Mouse (Mus musculus) embryonic facial prominence, embryonic 14.5 days (tissue): ENCODE data around the gene Arl6ip4. TPM values are rescaled to one million over a fixed set of nuclear protein-coding genes. Genes with fewer than 3 reads are reported as not detected.

Source experiments
- ATAC-seq: fragments of 200-750 bp; cut with Nextera tagmentation; 2 replicates; pipeline ENCODE4 v1.8.0; 2017; ENCODE audit warnings: low read depth, moderate number of reproducible peaks, moderate TSS enrichment
- DNase-seq: peaks from one replicate; pipeline ENCODE4 v3.0.0-alpha.2; 2015; ENCODE audit warnings: low spot score
- H3K27ac ChIP-seq: fragments of 300-500 bp; sonication (generic); replicated peaks from 2 replicates; pipeline ENCODE4 v1.5.1; 2014; ENCODE audit warnings: low read depth, mild to moderate bottlenecking, low read length, moderate library complexity
- H3K27me3 ChIP-seq: fragments of 300-500 bp; sonication (generic); replicated peaks from 2 replicates; pipeline ENCODE4 v1.6.1; 2014; ENCODE audit warnings: low read length; ENCODE audit not compliant: control insufficient read depth, insufficient read depth
- H3K36me3 ChIP-seq: fragments of 300-500 bp; sonication (generic); 2 replicates; pipeline ENCODE4 v1.6.1; 2014; ENCODE audit warnings: low read length, mixed read lengths; ENCODE audit not compliant: control insufficient read depth, insufficient read depth
- H3K4me1 ChIP-seq: fragments of 300-500 bp; sonication (generic); 2 replicates; pipeline ENCODE4 v1.6.1; 2014; ENCODE audit warnings: antibody characterized with exemption, low read length; ENCODE audit not compliant: control insufficient read depth, insufficient read depth
- H3K4me2 ChIP-seq: fragments of 300-500 bp; sonication (generic); 2 replicates; pipeline ENCODE4 v1.6.1; 2014; ENCODE audit warnings: low read depth, mild to moderate bottlenecking, low read length, moderate library complexity, mixed read lengths
- H3K4me3 ChIP-seq: fragments of 300-500 bp; sonication (generic); 2 replicates; pipeline ENCODE4 v1.5.1; 2014; ENCODE audit warnings: low read depth, mild to moderate bottlenecking, low read length
- H3K9ac ChIP-seq: fragments of 300-500 bp; sonication (generic); 2 replicates; pipeline ENCODE4 v1.6.1; 2014; ENCODE audit warnings: low read depth, mild to moderate bottlenecking, low read length, moderate library complexity, mixed read lengths
- H3K9me3 ChIP-seq: fragments of 300-500 bp; sonication (generic); 2 replicates; pipeline ENCODE4 v1.6.1; 2016; ENCODE audit warnings: low read length; ENCODE audit not compliant: control insufficient read depth
- whole genome bisulfite sequencing: fragments of 180-500 bp; shearing (Covaris S2); extraction: QIAGEN DNeasy Blood & Tissue Kit; methylation state at CpG from one replicate; pipeline ENCODE4 v1.1.7; 2014; 5-methylcytosine and 5-hydroxymethylcytosine counted together
- polyA plus RNA-seq: library from polyadenylated mRNA; unstranded; fragments of >200 nt; fragmentation: Nextera tagmentation; extraction: Ambion mirVana; gene quantifications from 2 replicates; pipeline ENCODE4 v1.2.1, GENCODE M21; 2014

Arl6ip4 gene
- polyA plus RNA-seq, 1 experiment from 2014 or later, result 76.5 TPM

DNA sequence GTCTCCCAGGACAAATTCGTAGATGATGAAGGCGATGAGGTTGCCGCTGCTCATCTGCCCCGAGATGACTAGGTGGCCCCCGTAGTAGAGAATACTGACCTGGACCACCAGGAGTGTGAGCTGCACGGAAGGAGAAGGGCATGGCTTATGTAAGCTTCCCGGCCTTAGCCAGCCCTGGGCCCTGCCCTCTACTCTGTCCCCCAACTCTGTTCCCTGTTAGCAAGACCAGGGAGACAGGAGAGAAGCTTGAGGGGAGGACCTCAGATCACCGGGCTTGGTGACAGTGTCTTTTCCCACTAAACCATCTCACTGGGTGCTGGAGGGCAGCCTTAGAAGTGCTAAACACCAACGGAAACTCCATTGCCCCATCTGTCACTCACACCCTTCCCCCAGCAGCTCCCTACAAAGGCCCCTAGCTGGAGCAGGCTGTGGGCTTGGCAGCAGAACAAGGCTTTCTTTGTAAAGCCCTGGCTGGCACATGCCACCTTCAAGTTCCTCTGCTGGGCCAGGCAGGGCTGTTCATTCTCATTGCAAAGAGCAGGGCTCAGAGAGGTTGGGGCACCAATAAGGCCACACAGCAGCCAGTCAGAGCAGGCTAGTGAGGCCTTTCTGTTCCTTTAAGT, 37.0 kb upstream of the Arl6ip4 start:
- Histone ChIP-seq H3K4me3 (no peak overlapping the region), H3K4me2 (no peak overlapping the region), H3K9ac (no peak overlapping the region), H3K36me3 (no peaks in the 10 kb centered on the region), H3K27ac (peak overlapping the region; percentile 65; the same call in 1 of the 2 replicates), H3K27me3 (no peaks in the 10 kb centered on the region), H3K9me3 (no peaks in the 10 kb centered on the region), H3K4me1 (peaks cover 5% of the 10 kb centered on the region; the same call in 1 of the 2 replicates)
- 54% methylated on average over 9 of the region's 9 CpGs for WGBS
- ATAC-seq (peak; percentile 62; the same call in 1 of the 2 replicates), DNase-seq (peak; percentile 84)

DNA sequence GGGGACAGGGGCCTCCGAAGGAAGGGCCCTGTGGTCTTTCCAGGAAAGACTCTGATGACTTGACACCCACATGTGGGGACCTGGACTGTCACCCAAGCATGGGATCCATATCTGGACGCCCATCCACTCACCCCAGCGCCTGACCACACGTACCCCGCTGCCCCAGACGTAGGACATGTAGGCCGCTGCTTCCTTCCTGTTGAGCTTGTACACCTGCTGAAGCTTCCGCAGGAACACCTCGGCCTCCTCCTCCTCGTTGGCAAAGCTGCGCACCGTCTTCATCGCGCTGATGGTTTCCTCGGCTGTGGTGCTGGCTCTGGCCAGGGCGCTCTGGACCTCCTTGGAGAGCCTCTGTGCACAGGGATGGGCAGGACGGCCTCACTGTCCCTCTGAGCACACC, 36.0 kb upstream of the Arl6ip4 start:
- WGBS, result 90% methylated on average over 15 of the region's 17 CpGs

DNA sequence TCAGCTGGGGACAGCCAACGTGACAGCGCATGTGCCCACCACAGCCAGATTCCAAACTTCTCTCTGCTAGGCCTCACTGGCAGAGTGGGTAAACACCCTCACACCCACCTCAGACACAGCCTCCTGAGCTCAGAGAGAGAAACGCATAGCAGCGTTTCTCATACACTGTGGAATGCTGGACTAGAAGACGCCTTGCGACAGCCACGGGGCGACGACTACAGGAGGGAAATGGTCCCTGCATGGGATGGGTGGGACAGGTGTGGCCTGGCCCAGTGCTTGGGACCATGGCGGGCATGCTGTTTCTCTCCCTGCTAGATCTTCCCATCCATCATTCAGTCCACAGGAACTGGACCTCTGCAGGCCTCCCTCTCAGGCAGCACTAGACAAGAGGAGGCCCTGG, 33.4 kb upstream of the Arl6ip4 start:
- no peak overlapping the region for H3K9ac ChIP-seq
- no peak overlapping the region for H3K4me2 ChIP-seq
- no peak for ATAC-seq
- no peak overlapping the region for H3K4me3 ChIP-seq
- no peaks in the 10 kb centered on the region for H3K27me3 ChIP-seq
- no peaks in the 10 kb centered on the region for H3K36me3 ChIP-seq
- DNase-seq, result no peak
- no peak overlapping the region for H3K27ac ChIP-seq
- no peaks in the 10 kb centered on the region for H3K9me3 ChIP-seq
- WGBS, result 71% methylated on average over 10 of the region's 10 CpGs
- peaks cover 5% of the 10 kb centered on the region; the same call in 1 of the 2 replicates for H3K4me1 ChIP-seq

More for the DNA sequence above, 36.0 kb upstream of the Arl6ip4 start:
- no peak overlapping the region for H3K4me3 ChIP-seq
- no peaks in the 10 kb centered on the region for H3K36me3 ChIP-seq
- H3K4me2 ChIP-seq, result no peak overlapping the region
- DNase-seq, result no peak
- no peak for ATAC-seq
- no peak overlapping the region for H3K9ac ChIP-seq
- H3K9me3 ChIP-seq, result no peaks in the 10 kb centered on the region
- H3K27ac ChIP-seq, result no peak overlapping the region
- H3K27me3 ChIP-seq, result no peaks in the 10 kb centered on the region
- H3K4me1 ChIP-seq, result peaks cover 5% of the 10 kb centered on the region; the same call in 1 of the 2 replicates

DNA sequence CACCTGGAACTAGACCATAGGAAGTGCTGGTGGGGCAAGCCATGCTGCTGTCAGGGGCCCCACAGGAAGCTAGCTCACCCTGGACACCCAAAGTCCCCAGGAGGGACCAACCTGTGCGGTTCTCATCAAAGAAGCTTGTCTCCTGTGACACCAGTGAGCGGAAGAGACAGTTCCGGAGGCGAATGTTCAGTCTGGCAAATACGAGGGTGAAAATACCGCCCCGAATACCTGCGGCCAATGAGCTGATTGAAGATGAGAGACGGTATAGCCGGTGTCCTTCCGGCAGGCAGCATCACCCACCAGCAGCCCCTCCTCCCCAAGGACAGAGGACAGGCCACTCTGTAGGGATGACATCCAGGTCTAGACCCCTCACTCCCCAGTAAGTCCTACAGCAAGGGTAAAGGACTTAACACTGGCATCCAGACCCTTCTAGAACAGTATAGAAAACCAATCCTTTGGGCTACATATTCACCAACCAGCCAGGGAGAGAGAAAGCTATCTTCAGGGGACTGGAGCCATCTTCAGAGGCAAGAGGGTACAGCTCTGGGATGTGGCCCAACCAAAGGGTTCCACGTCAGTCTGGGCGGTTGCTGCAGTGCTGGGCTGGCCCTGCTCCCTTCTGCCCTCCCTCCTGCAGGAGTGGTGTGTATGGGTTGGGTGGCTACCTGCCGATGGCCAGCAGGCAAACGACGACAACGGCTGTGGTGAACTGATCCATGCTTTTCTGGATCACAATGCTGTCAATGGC, 32.8 kb upstream of the Arl6ip4 start:
- ATAC-seq (no peak), DNase-seq (no peak)
- Histone ChIP-seq H3K9ac (no peak overlapping the region), H3K9me3 (no peaks in the 10 kb centered on the region), H3K4me3 (no peak overlapping the region), H3K4me2 (no peak overlapping the region), H3K4me1 (peaks cover 5% of the 10 kb centered on the region; the same call in 1 of the 2 replicates), H3K36me3 (no peaks in the 10 kb centered on the region), H3K27ac (no peak overlapping the region), H3K27me3 (no peaks in the 10 kb centered on the region)
- WGBS, result 85% methylated on average over 17 of the region's 17 CpGs

DNA sequence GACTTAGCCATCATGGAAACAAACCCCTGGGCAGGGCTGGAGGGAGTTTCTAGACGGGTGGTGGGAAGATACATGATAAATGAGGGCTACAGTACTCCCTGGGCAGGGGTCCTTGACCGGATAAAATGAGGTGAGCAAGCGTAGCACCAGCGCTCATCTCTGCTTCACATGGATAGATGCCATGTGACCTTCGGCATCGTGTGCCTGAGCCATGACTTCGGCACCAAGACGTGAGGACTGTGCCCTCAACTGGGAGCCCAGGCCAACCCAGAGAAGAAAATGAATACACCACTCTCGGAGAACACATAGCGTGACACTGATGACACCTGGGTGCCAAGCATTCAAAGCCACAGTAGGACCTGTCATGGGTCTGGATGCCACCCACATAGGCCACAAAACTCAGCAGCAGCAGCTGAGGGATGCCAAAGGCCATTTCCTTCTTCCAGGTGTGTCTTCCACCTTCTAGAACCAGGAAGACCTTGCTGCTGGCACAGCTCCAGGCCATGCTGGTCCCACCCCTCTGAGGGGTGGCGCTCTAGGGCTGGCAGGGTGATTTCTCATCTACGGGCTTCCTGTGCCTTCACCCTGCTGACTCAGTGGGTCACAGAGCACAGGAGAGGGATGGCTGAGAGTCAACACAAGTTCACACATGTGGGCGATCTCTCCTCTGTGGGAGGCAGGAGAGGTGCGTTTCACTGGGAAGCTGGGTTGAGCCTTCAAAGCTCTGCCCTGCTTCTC, 31.9 kb upstream of the Arl6ip4 start:
- DNase-seq (no peak), ATAC-seq (0 out of 2 replicates have a peak, but pooled peaks have one; percentile 1)
- Histone ChIP-seq H3K9me3 (no peaks in the 10 kb centered on the region), H3K4me3 (no peak overlapping the region), H3K9ac (no peak overlapping the region), H3K27me3 (no peaks in the 10 kb centered on the region), H3K27ac (no peak overlapping the region), H3K4me1 (0 out of 2 replicates have a peak, but pooled peaks cover under 1% of the 10 kb centered on the region), H3K36me3 (no peaks in the 10 kb centered on the region), H3K4me2 (no peak overlapping the region)
- 81% methylated on average over 14 of the region's 14 CpGs for WGBS

DNA sequence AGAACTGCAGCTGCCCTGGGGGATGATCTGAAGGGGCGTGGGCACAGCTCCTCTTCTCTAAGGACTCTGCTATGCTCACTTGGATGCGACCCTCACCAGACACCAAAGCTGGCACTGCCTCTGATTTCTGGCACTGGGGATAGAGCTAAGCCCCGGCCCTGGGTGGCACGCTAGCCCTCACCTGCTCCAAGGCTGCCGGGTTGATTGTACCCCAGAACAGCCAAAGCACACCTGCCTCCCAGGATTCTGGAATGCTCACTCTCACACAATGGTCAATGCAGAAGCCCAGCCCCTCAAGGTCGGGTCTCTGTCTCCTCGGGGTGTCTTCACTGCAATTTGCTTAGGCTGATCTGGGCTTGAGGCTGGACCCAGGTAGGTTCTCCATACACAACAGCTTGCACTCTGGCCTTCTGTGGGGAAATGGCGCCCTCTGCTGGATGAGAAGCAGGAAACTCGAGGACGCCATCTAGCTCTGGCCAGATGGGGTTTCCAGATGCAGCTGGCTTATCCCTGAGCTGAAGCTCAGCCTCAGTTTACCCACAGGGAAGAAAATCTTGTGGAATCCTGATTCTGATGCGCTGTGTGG, 31.2 kb upstream of the Arl6ip4 start:
- Histone ChIP-seq H3K9me3 (no peaks in the 10 kb centered on the region), H3K27ac (no peak overlapping the region), H3K36me3 (no peaks in the 10 kb centered on the region), H3K9ac (no peak overlapping the region), H3K4me2 (no peak overlapping the region), H3K4me3 (no peak overlapping the region), H3K27me3 (no peaks in the 10 kb centered on the region), H3K4me1 (no peaks in the 10 kb centered on the region)
- ATAC-seq (peak; percentile 79; the same call in 1 of the 2 replicates), DNase-seq (peak; percentile 81)
- WGBS, result 43% methylated on average over 11 of the region's 11 CpGs

DNA sequence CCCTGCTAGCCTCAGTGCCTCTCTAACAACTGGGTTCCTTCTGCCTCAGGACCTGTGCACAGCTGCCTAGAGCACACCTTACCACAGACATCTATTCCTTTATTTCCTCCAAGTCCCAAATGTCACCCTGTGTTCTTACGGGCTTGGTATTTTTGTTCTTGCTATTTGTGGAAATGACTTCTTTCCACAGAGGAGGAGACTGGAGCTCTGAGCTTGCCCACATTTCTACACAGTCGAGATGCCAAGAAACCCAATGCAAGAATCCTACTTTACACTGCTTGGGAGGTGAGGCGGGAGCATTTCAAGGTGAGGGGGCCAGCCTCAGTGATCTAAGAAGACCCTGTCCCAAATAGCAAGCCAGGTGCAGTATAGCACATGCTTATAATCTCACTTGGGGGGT, 30.4 kb upstream of the Arl6ip4 start:
- Histone ChIP-seq H3K27ac (no peak overlapping the region), H3K9ac (no peak overlapping the region), H3K4me2 (no peak overlapping the region), H3K36me3 (no peaks in the 10 kb centered on the region), H3K9me3 (no peaks in the 10 kb centered on the region), H3K27me3 (no peaks in the 10 kb centered on the region), H3K4me3 (no peak overlapping the region), H3K4me1 (no peaks in the 10 kb centered on the region)
- ATAC-seq (no peak), DNase-seq (no peak)
- WGBS, result 79% methylated on average over 3 of the region's 3 CpGs

DNA sequence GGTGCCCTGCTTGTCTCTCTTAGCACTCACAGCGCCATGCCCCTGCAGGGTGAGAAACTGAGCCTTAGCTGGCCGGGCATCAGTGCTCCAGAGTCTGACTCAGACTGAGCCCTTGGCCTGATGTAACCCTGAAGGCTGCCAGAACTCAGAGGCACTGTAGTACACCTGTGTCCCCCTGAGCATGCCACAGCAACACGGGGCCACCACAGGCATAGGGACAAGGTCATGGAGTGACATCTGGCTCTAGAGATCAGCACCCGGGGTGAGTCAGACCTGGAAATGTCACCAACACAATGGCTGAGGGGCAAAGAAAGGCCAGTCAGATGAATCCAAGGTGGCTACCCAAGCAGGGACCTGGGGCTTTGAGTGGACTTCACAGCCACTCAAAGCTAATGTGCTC, 29.0 kb upstream of the Arl6ip4 start:
- no peak overlapping the region for H3K4me3 ChIP-seq
- DNase-seq, result no peak
- no peaks in the 10 kb centered on the region for H3K27me3 ChIP-seq
- H3K9ac ChIP-seq, result no peak overlapping the region
- ATAC-seq, result no peak
- H3K4me1 ChIP-seq, result no peaks in the 10 kb centered on the region
- no peak overlapping the region for H3K4me2 ChIP-seq
- no peaks in the 10 kb centered on the region for H3K9me3 ChIP-seq
- WGBS, result 83% methylated on average over 4 of the region's 4 CpGs
- H3K27ac ChIP-seq, result no peak overlapping the region
- no peaks in the 10 kb centered on the region for H3K36me3 ChIP-seq
